Mouse (Mus musculus) cerebellum, adult 11-12 months (tissue): ENCODE results near the gene Gucy2c.

Experiments
- DNase-seq: peaks from one replicate; pipeline ENCODE4 v3.0.0; 2022

Gucy2c gene

GRCm38 (mm10) chr6:136781377-136781986 is at the start of gene Gucy2c:
Gene Gucy2c (minus strand): TSS chr6:136781765.
- no peak for DNase-seq

GRCm38 (mm10) chr6:136828681-136829080 is 47.1 kb upstream of the Gucy2c start:
- DNase-seq, result no peak

GRCm38 (mm10) chr6:136827881-136828561 is 46.5 kb upstream of the Gucy2c start, which contains the start of gene Wbp11:
Gene Wbp11 (minus strand): TSS chr6:136828233.
- peak; percentile 97 for DNase-seq

- DNase-seq, result no peak
These were observed 45.9 kb upstream of the Gucy2c start, which contains the start of gene BC049715 for GRCm38 (mm10) chr6:136827516-136827880. Gene BC049715 (plus strand): TSS chr6:136827626.

- DNase-seq, result no peak
These were observed 45.6 kb upstream of the Gucy2c start for GRCm38 (mm10) chr6:136827116-136827515.

GRCm38 (mm10) chr6:136824987-136825386 is 43.4 kb upstream of the Gucy2c start:
- DNase-seq, result no peak

- DNase-seq, result no peak
These were observed 39.5 kb upstream of the Gucy2c start for GRCm38 (mm10) chr6:136821086-136821485.

GRCm38 (mm10) chr6:136820381-136820780 is 38.8 kb upstream of the Gucy2c start:
- DNase-seq, result no peak

- DNase-seq, result no peak
These were observed 36.0 kb upstream of the Gucy2c start for GRCm38 (mm10) chr6:136817549-136817948.

GRCm38 (mm10) chr6:136816826-136817225 is 35.3 kb upstream of the Gucy2c start:
- no peak for DNase-seq

- DNase-seq, result no peak
These were observed 33.8 kb upstream of the Gucy2c start for GRCm38 (mm10) chr6:136815381-136815780.

- DNase-seq, result no peak
These were observed 31.6 kb upstream of the Gucy2c start for GRCm38 (mm10) chr6:136813117-136813516.

- DNase-seq, result no peak
These were observed 29.6 kb upstream of the Gucy2c start for GRCm38 (mm10) chr6:136811196-136811595.

GRCm38 (mm10) chr6:136809673-136810072 is 28.1 kb upstream of the Gucy2c start:
- DNase-seq, result no peak

GRCm38 (mm10) chr6:136809077-136809476 is 27.5 kb upstream of the Gucy2c start:
- DNase-seq, result no peak

GRCm38 (mm10) chr6:136808631-136809046 is 27.1 kb upstream of the Gucy2c start:
- no peak for DNase-seq

- peak; percentile 97 for DNase-seq
These were observed 26.5 kb upstream of the Gucy2c start, which contains the start of gene H2afj for GRCm38 (mm10) chr6:136808014-136808417. Gene H2afj (plus strand): TSS chr6:136808244.

- DNase-seq, result peak; percentile 45
These were observed 25.9 kb upstream of the Gucy2c start for GRCm38 (mm10) chr6:136807395-136808013.

- no peak for DNase-seq
These were observed 25.3 kb upstream of the Gucy2c start for GRCm38 (mm10) chr6:136806819-136807218.

- DNase-seq, result no peak
These were observed 23.8 kb upstream of the Gucy2c start for GRCm38 (mm10) chr6:136805409-136805775.

GRCm38 (mm10) chr6:136804705-136805408 is 23.3 kb upstream of the Gucy2c start:
- DNase-seq, result no peak

- peak; percentile 95 for DNase-seq
These were observed 22.4 kb upstream of the Gucy2c start, which contains the start of gene Hist4h4 for GRCm38 (mm10) chr6:136803739-136804633. Gene Hist4h4 (minus strand): TSS chr6:136804415.
